Mouse (Mus musculus) left cerebral cortex, postnatal 25 days (tissue): Measurements from ENCODE around the gene Gm8356. TPM values are rescaled to one million over a fixed set of nuclear protein-coding genes. Genes with fewer than 3 reads are reported as not detected.
"Not testable (repeated sequence)": the region's sequence is repeated elsewhere in the genome, so short reads cannot be mapped to it uniquely, and the experiment has no call there.

Experiments used
- DNase-seq, 2 experiments: peaks; one replicate each; pipeline ENCODE4 v3.0.0; 2022; ENCODE audit warnings: low spot score in 2 of 2, mixed read lengths in 1 of 2
- intact Hi-C: fragments of 180-260 bp; cut with DNase I; formaldehyde crosslinking; loops from one replicate; pipeline ENCODE4 v1.15.1; 2025
- total RNA-seq, 2 experiments: library from RNA; stranded (reverse); gene quantifications; 2 replicates each; pipeline ENCODE4 v1.2.3; 2021

The Gm8356 gene
- not detected for total RNA-seq

GRCm38 (mm10) chr14:6537190-6537589 is at the start of gene Gm8356:
Gm8356 (minus strand) TSS chr14:6537290.
- DNase-seq, intact Hi-C loops: not testable (repeated sequence)

- DNase-seq, intact Hi-C loops: not testable (repeated sequence)
Observed at GRCm38 (mm10) chr14:6486331-6486730, 50.8 kb downstream of the Gm8356 start.

GRCm38 (mm10) chr14:6485541-6485940 is 51.5 kb downstream of the Gm8356 start:
- DNase-seq, intact Hi-C loops: not testable (repeated sequence)

- DNase-seq, intact Hi-C loops: not testable (repeated sequence)
Observed at GRCm38 (mm10) chr14:6482126-6482525, 55.0 kb downstream of the Gm8356 start.

Other genes with a start within 250 kb of the Gm8356 start
- not detected for gene Gm21103, start 232.4 kb downstream of the Gm8356 start, total RNA-seq
- not detected for gene Gm3618, start 193.6 kb downstream of the Gm8356 start, total RNA-seq
- gene Gm16440, start 147.0 kb downstream of the Gm8356 start, total RNA-seq, result not detected
- gene Gm3591, start 124.8 kb downstream of the Gm8356 start, total RNA-seq, result under 1 TPM; 0.32 to 0.89 TPM
- not detected for gene Gm3594, start 92.7 kb downstream of the Gm8356 start, total RNA-seq
- under 1 TPM; 0.39 to 0.85 TPM for gene Gm3629, start 53.3 kb upstream of the Gm8356 start, total RNA-seq
- gene Gm3460, start 85.1 kb upstream of the Gm8356 start, total RNA-seq, result not detected
- gene Gm10251, start 146.9 kb upstream of the Gm8356 start, total RNA-seq, result under 1 TPM in 1 of 2 experiments, not detected in 1; 0.21 TPM
- gene Gm8050, start 183.0 kb upstream of the Gm8356 start, total RNA-seq, result not detected
- gene Gm3636, start 205.0 kb upstream of the Gm8356 start, total RNA-seq, result 1 to 10 TPM; 3.5 to 3.6 TPM
- gene Gm8362, start 237.1 kb upstream of the Gm8356 start, total RNA-seq, result not detected